Mouse (Mus musculus) testis, adult 2 months (tissue): ENCODE data around the gene Ncbp1.

Source experiments
- CTCF ChIP-seq: fragments of 200-500 bp; IDR thresholded peaks from 2 replicates; pipeline ENCODE4 v1.5.1; 2012; ENCODE audit warnings: low read depth, mild to moderate bottlenecking, inconsistent platforms, low read length, moderate library complexity; ENCODE audit not compliant: control insufficient read depth, insufficient read depth, insufficient replicate concordance
- POLR2A ChIP-seq: fragments of 200-500 bp; IDR thresholded peaks from 2 replicates; pipeline ENCODE4 v1.6.1; 2012; ENCODE audit warnings: low read depth, mild to moderate bottlenecking, inconsistent platforms, low read length, moderate library complexity; ENCODE audit not compliant: control insufficient read depth

GRCm38 (mm10) chr4:46102078-46102769 lies 36.2 kb upstream of the Ncbp1 start:
- TF ChIP-seq CTCF (no peak), POLR2A (no peak)
